Mouse (Mus musculus): ENCODE measurements around the gene Zcchc24.

Gene Zcchc24

GRCm38 (mm10) chr14:25666668-25667376, 102.0 kb downstream of the Zcchc24 start:
- DNase-seq (ENCODE audit: low read depth, low spot score), result no peak

GRCm38 (mm10) chr14:25665314-25665970, 103.4 kb downstream of the Zcchc24 start:
- no peak for DNase-seq (ENCODE audit: low read depth, low spot score)

DNA sequence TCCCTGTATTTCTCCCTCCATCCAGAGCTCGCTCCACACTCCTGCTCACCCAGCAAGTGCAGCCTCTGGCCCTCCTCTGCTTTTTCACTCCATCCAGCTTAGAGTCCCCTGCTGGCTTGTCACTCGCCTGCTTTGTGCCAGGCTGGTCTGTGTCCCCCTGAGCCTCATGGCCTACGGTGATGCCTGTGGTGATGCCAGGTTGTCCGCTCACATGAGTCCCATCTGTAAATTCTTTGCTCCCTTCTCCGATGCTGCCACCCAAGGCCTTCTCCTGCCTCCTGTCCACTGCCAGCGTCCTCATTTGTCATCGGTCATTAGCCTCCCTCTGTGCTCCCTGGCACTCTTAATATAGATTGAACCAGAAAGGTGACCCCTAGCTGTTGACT, 104.5 kb downstream of the Zcchc24 start:
- DNase-seq (ENCODE audit: low read depth, low spot score), result no peak

- DNase-seq (ENCODE audit: low read depth, low spot score), result no peak
Measured at GRCm38 (mm10) chr14:25663649-25664309, 105.1 kb downstream of the Zcchc24 start.

Data from brain, embryonic 18.5 days (tissue).